Mouse (Mus musculus) neural tube, embryonic 14.5 days (tissue): Measurements from ENCODE around the gene Plcd4. TPM values are rescaled to one million over a fixed set of nuclear protein-coding genes. Genes with fewer than 3 reads are reported as not detected.

Source experiments
- ATAC-seq: fragments of 200-750 bp; cut with Nextera tagmentation; 2 replicates; pipeline ENCODE4 v1.8.0; 2017; ENCODE audit warnings: low read depth, mild to moderate bottlenecking, moderate TSS enrichment, moderate library complexity
- H3K27ac ChIP-seq: fragments of 300-500 bp; sonication (generic); 2 replicates; pipeline ENCODE4 v1.5.1; 2014; ENCODE audit warnings: low read depth, mild to moderate bottlenecking, control low read depth, low read length, moderate library complexity, mixed read lengths
- H3K27me3 ChIP-seq: fragments of 300-500 bp; sonication (generic); 2 replicates; pipeline ENCODE4 v1.6.1; 2014; ENCODE audit warnings: low read length; ENCODE audit not compliant: control insufficient read depth, insufficient read depth
- H3K36me3 ChIP-seq: fragments of 300-500 bp; sonication (generic); 2 replicates; pipeline ENCODE4 v1.6.1; 2014; ENCODE audit warnings: low read length, mixed read lengths; ENCODE audit not compliant: control insufficient read depth, insufficient read depth
- H3K4me1 ChIP-seq: fragments of 300-500 bp; sonication (generic); 2 replicates; pipeline ENCODE4 v1.6.1; 2014; ENCODE audit warnings: low read length; ENCODE audit not compliant: control insufficient read depth, insufficient read depth
- H3K4me2 ChIP-seq: fragments of 300-500 bp; sonication (generic); 2 replicates; pipeline ENCODE4 v1.6.1; 2014; ENCODE audit warnings: mild to moderate bottlenecking, low read depth, low read length, control low read depth
- H3K4me3 ChIP-seq: fragments of 300-500 bp; sonication (generic); 2 replicates; pipeline ENCODE4 v1.5.1; 2014; ENCODE audit warnings: low read depth, low read length, control low read depth, mixed read lengths
- H3K9ac ChIP-seq: fragments of 300-500 bp; sonication (generic); replicated peaks from 2 replicates; pipeline ENCODE4 v1.6.1; 2014; ENCODE audit warnings: low read depth, mild to moderate bottlenecking, control low read depth, low read length, mixed read lengths
- H3K9me3 ChIP-seq: fragments of 300-500 bp; sonication (generic); 2 replicates; pipeline ENCODE4 v1.6.1; 2016; ENCODE audit warnings: low read length; ENCODE audit not compliant: control insufficient read depth
- WGBS: fragments of 180-500 bp; shearing (Covaris S2); extraction: QIAGEN DNeasy Blood & Tissue Kit; methylation state at CpG from one replicate; pipeline ENCODE4 v1.1.7; 2014; 5-methylcytosine and 5-hydroxymethylcytosine counted together
- polyA plus RNA-seq: library from polyadenylated mRNA; unstranded; fragments of >200 nt; fragmentation: Nextera tagmentation; extraction: Ambion mirVana; gene quantifications from 2 replicates; pipeline ENCODE4 v1.2.1, GENCODE M21; 2014

The Plcd4 gene
- polyA plus RNA-seq, 1 experiment from 2014 or later: 7.5 TPM

DNA sequence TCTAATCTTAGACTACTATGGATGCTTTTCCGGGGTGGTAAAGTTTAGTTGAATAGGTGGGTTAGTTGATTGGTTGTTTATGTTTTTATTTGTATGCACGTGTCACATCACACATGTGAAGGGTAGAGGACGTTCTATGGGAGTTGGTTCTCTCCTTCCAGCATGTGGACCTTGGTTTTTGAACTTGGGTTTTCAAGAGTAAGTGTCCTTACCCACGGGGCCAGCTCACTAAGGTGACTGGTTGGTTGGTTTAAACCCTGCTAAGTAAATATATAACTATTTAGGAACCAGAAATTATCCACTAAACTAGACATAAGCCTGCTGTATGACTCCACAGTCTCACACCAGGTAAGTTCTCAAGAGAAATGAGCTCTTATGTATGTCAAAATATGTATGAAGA, 17.9 kb upstream of the Plcd4 start:
- 96% methylated on average over 4 of the region's 4 CpGs for WGBS
- Histone ChIP-seq H3K36me3 (peaks cover 49% of the 10 kb centered on the region), H3K27me3 (no peaks in the 10 kb centered on the region), H3K27ac (no peak overlapping the region), H3K4me3 (no peak overlapping the region), H3K9me3 (no peaks in the 10 kb centered on the region), H3K4me1 (no peaks in the 10 kb centered on the region), H3K9ac (no peak overlapping the region), H3K4me2 (no peak overlapping the region)
- no peak for ATAC-seq

DNA sequence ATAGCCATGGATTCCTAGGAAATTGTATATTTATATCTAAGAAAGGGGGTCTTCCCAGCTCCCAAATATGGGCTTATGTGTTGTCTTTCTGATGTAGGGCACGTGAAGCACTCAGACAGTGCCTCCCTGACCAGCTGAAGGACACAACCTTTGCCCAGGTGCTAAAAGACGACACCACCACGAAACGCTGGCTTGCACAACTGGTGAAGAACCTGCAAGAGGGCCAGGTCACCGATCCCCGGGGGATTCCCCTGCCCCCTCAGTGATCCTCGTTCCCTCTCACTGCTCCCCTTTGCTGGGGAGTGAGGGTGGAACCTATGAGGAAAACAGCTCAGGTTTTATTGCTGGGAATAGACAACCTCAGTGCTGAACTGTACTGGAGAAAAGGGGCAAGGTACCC, 14.1 kb upstream of the Plcd4 start:
- ATAC-seq: no peak
- no peaks in the 10 kb centered on the region for H3K27me3 ChIP-seq
- H3K4me3 ChIP-seq: no peak overlapping the region
- H3K4me1 ChIP-seq: no peaks in the 10 kb centered on the region
- no peak overlapping the region for H3K27ac ChIP-seq
- H3K9me3 ChIP-seq: no peaks in the 10 kb centered on the region
- no peak overlapping the region for H3K4me2 ChIP-seq
- no peak overlapping the region for H3K9ac ChIP-seq
- WGBS: 96% methylated on average over 7 of the region's 7 CpGs
- H3K36me3 ChIP-seq: peaks cover 53% of the 10 kb centered on the region

DNA sequence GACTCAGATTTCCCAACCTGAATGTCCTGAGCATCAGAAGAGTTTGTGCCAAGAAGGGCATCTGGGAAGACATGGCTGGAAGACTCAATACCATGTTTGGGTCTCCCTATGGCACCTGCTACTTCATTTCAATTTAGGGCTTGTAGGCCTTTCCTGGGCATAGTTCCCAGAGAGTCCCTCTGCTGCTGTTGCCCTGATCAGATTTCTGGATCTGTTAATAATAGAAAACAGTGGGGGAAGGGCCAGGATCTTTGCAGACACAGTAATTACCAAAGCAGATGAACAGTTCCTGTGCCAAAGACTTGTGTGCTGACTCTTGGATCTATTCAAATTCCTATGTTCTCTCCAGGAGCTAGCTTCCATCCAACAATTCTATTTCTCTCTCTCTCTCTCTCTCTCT, 4.0 kb upstream of the Plcd4 start:
- ATAC-seq: no peak
- H3K4me2 ChIP-seq: no peak overlapping the region
- H3K4me3 ChIP-seq: no peak overlapping the region
- peaks cover 12% of the 10 kb centered on the region; the same call in 1 of the 2 replicates for H3K4me1 ChIP-seq
- H3K36me3 ChIP-seq: no peaks in the 10 kb centered on the region
- H3K27me3 ChIP-seq: no peaks in the 10 kb centered on the region
- no peak overlapping the region for H3K9ac ChIP-seq
- no peaks in the 10 kb centered on the region for H3K9me3 ChIP-seq
- no peak overlapping the region for H3K27ac ChIP-seq

DNA sequence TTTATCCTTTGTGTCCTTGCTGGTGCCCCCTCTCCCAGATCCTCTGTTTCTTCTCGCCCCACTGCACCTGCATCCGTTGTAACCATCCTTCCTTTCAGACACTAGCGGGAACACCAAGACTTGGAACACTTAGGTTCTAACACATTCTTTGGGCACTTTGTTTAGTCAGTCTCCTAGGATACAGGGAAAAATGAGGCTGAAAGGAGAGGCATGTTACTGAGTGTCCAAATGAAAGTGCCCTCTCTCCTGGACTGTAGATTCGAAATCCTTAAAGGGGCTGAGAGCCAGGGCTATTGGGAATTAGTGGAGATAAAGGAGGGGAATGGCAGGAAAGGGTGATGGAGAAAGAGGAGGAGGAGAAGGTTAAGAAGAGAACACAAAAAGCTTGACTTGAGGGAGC, 1.5 kb downstream of the Plcd4 start, which contains the start of gene Usp37:
Gene Usp37 (minus strand): TSS at position 101 of the 400 bp plus-strand sequence.
- no peak within 1 kb of the TSS; the same call in 1 of the 2 replicates for H3K27ac ChIP-seq
- H3K4me2 ChIP-seq: peak within 1 kb of the TSS; percentile 39; the same call in 1 of the 2 replicates
- H3K4me1 ChIP-seq: peaks cover 12% of the 10 kb centered on the region; the same call in 1 of the 2 replicates
- H3K9me3 ChIP-seq: no peaks in the 10 kb centered on the region
- no peaks in the 10 kb centered on the region for H3K36me3 ChIP-seq
- peak within 1 kb of the TSS; percentile 10; the same call in 1 of the 2 replicates for H3K4me3 ChIP-seq
- ATAC-seq: no peak
- no peaks in the 10 kb centered on the region for H3K27me3 ChIP-seq
- 27% methylated on average over 4 of the region's 4 CpGs for WGBS
- H3K9ac ChIP-seq: 0 out of 2 replicates have a peak within 1 kb of the TSS, but pooled peaks have one; percentile 16

DNA sequence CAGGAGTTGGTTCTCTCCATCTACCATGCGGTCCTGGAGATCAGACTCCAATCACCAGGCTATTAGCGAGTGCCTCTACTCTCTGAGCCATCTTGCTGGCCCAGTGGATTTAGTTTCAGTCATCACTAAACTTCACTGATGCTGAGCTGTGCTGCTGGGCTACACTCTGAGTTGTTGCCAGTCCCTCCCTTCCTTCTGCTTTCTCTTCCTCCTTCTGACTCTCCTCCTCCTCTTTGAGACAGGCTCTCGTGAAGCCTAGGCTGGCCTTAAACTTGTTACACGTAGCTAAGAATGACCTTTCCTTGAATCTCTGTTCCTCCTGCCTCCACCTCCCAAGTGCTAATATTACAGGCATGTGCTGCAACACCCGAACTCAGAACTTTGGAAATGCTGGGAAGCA, 16.4 kb downstream of the Plcd4 start:
- ATAC-seq: no peak
- H3K4me1 ChIP-seq: no peaks in the 10 kb centered on the region
- WGBS: 91% methylated on average over 5 of the region's 5 CpGs

DNA sequence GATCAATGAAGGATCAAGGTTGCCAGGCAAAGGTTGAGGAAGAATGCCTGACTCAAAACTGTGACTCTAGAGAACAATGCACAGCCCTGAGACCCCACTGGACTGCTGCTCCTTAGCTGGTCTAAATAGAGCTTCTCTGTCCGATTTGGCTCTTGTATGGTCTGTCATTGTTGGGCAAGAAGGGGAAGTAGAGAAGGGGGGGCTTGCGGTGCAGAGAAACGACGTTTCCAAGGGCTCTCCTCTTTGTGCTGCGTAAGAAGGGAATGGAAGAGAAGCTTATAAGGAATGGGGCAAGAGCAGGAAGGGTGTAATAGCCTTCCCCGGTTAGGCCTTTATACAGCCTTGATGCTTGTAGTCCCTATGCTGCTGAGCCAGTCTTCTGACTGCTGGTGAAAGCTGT, 23.1 kb downstream of the Plcd4 start:
- H3K36me3 ChIP-seq: peaks cover 49% of the 10 kb centered on the region
- no peaks in the 10 kb centered on the region for H3K4me1 ChIP-seq
- 79% methylated on average over 6 of the region's 6 CpGs for WGBS
- H3K27me3 ChIP-seq: no peaks in the 10 kb centered on the region
- H3K4me2 ChIP-seq: no peak overlapping the region
- no peaks in the 10 kb centered on the region for H3K9me3 ChIP-seq
- H3K9ac ChIP-seq: no peak overlapping the region
- no peak overlapping the region for H3K4me3 ChIP-seq
- no peak overlapping the region for H3K27ac ChIP-seq
- no peak for ATAC-seq

More for the DNA sequence above, 16.4 kb downstream of the Plcd4 start:
- peaks cover under 1% of the 10 kb centered on the region; the same call in 1 of the 2 replicates for H3K36me3 ChIP-seq
- no peak overlapping the region for H3K4me2 ChIP-seq
- H3K27me3 ChIP-seq: no peaks in the 10 kb centered on the region
- H3K4me3 ChIP-seq: no peak overlapping the region
- H3K9me3 ChIP-seq: no peaks in the 10 kb centered on the region
- H3K9ac ChIP-seq: no peak overlapping the region
- H3K27ac ChIP-seq: no peak overlapping the region

DNA sequence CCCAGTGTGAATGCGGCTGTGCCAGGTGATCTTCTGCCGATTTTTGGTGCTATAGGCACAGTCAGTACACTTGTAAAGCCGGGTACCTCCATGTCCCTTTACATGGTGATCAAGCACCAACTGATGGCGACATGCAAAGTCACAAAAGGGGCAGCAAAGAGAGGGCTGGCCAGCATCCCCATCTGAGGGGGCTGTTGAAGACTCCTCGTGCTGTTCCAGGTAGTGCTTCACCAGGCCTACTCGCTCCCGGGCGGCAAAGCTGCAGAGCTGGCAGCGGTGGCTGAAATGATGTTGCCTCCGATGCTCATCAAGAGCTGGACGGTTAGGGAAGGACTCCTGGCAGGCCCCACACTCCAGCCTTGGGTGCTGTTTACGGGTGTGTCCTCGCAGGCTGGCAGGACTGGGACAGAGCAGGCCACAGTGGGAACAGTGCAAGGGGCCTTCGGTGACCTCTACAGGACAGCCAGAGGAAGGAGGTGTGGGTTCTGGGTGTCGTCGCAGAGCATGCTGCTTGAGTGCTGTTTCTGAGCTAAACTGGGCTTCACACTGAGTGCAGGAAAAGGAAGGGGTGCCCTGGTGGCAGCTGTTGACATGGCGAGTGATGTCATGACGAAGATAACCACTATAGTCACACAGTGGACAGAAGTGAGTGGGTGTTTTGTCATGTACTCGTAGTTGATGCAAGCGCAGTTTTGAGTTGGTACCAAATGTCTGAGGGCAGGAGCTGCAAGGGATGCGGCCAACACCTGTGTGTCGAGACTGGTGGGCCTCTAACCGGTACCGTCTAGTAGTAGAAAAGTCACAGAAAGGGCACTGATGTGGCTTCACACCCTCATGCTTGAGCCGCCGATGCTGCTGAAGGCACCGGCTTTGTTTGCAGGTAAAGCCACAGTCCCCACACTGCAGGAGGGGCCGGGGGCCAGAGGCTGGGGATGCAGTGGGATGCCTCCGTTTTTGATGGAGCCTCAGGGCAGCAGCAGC, 27.3 kb downstream of the Plcd4 start:
- H3K36me3 ChIP-seq: peaks cover 72% of the 10 kb centered on the region

DNA sequence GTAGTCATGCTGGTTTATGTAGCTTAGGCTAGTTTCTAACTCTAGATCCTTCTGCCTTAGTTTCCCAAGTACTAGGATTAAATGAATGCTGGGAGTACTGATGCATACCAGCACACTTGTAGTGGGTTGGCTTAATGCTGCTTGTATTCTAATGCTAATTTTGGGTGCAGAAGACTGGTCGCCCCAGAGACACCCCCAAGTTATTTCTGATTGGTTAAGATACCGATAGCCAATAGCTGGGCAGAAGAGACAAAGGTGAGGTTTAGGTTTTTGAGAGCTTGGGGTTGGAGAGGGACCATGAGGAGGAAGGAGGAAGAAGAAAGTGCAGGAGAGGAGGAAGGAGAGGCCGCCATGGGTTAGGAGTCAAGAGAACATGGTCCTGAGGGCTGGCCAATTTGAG, 39.9 kb downstream of the Plcd4 start:
- H3K27ac ChIP-seq: no peak overlapping the region
- H3K9ac ChIP-seq: no peak overlapping the region
- H3K4me1 ChIP-seq: peaks cover 7% of the 10 kb centered on the region
- no peaks in the 10 kb centered on the region; the same call in 1 of the 2 replicates for H3K36me3 ChIP-seq
- no peak overlapping the region for H3K4me2 ChIP-seq
- H3K9me3 ChIP-seq: no peaks in the 10 kb centered on the region
- no peak for ATAC-seq
- H3K27me3 ChIP-seq: no peaks in the 10 kb centered on the region
- 78% methylated on average over 3 of the region's 3 CpGs for WGBS
- H3K4me3 ChIP-seq: no peak overlapping the region

More for the DNA sequence above, 27.3 kb downstream of the Plcd4 start:
- no peak overlapping the region for H3K4me2 ChIP-seq
- H3K4me3 ChIP-seq: no peak overlapping the region
- H3K27ac ChIP-seq: no peak overlapping the region
- H3K27me3 ChIP-seq: no peaks in the 10 kb centered on the region
- WGBS: 95% methylated on average over 29 of the region's 29 CpGs
- H3K9ac ChIP-seq: no peak overlapping the region
- ATAC-seq: no peak
- no peaks in the 10 kb centered on the region for H3K4me1 ChIP-seq
- H3K9me3 ChIP-seq: no peaks in the 10 kb centered on the region
